Mouse (Mus musculus): ENCODE measurements around the gene Megf9. TPM values are rescaled to one million over a fixed set of nuclear protein-coding genes. Genes with fewer than 3 reads are reported as not detected.

Gene Megf9
- total RNA-seq, 2 experiments from 2014 or later: 31.7 to 35.9 TPM

GRCm38 (mm10) chr4:70528622-70529021, 6.2 kb downstream of the Megf9 start:
- no peak for DNase-seq (ENCODE audit: low spot score in 2 of 2)

GRCm38 (mm10) chr4:70523346-70523745, 11.4 kb downstream of the Megf9 start:
- no peak for DNase-seq (ENCODE audit: low spot score in 2 of 2)

DNA sequence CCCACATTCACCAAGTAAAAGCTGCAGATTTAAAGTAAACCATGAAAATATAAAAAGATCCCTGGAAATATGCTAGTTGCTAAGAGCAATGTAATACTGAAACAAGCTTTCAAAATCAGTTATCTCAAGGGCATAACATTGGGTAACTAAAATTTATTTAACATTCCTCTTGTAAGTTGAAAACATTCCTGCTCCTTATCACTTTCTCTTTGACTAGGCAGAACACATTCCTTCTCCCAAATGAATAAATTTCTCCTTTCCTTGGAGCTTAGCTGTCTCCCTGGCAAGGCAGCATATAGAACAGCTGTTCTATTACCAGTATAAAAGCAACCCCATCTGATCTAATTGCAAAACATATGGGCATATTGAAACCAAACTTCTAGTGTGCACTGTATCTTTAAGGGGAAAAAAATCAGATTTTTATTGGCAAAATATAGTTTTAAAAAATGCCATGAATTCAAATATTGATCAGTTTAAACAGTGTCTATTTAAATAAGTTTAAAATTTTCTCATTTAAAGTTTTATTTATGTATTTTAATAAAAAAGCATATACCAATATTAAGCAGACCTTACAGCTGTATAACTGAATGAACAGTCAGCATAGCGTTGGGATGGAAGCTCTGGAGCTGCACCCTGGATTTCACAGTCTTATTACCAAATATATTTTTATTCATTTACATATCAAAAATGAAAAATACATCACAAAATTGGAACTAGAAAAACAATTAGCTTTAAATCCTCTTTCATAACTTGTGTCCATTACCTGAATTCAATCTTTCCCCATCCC, 13.1 kb downstream of the Megf9 start:
- DNase-seq (ENCODE audit: low spot score in 2 of 2): no peak

- DNase-seq (ENCODE audit: low spot score in 2 of 2): no peak
Measured at GRCm38 (mm10) chr4:70517646-70518045, 17.1 kb downstream of the Megf9 start.

- no peak for DNase-seq (ENCODE audit: low spot score in 2 of 2)
Measured at GRCm38 (mm10) chr4:70516289-70516688, 18.5 kb downstream of the Megf9 start.

- no peak for DNase-seq (ENCODE audit: low spot score in 2 of 2)
Measured at GRCm38 (mm10) chr4:70515514-70515913, 19.3 kb downstream of the Megf9 start.

GRCm38 (mm10) chr4:70509987-70510386, 24.8 kb downstream of the Megf9 start:
- DNase-seq (ENCODE audit: low spot score in 2 of 2): no peak

DNA sequence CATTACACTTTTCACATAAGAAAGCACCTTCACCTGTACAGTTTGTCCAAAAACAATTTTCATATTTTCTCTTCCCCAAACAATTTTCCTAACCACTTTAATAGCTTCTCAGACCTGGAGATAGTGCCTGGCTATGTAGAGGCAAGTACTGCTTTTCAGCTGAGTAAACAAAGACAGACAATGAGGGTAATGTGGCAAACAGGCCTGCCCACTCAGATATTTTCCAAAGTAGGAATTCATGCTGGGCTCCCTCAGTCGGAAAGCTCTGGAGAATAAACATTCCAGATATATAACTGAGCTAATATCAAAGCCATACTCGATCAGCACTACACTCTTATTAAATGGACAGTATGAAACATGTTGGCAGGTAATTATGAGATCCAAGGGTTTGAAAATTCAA, 25.2 kb downstream of the Megf9 start:
- no peak for DNase-seq (ENCODE audit: low spot score in 2 of 2)

GRCm38 (mm10) chr4:70508207-70508606, 26.6 kb downstream of the Megf9 start:
- no peak for DNase-seq (ENCODE audit: low spot score in 2 of 2)

GRCm38 (mm10) chr4:70505951-70506350, 28.8 kb downstream of the Megf9 start:
- no peak for DNase-seq (ENCODE audit: low spot score in 2 of 2)

DNA sequence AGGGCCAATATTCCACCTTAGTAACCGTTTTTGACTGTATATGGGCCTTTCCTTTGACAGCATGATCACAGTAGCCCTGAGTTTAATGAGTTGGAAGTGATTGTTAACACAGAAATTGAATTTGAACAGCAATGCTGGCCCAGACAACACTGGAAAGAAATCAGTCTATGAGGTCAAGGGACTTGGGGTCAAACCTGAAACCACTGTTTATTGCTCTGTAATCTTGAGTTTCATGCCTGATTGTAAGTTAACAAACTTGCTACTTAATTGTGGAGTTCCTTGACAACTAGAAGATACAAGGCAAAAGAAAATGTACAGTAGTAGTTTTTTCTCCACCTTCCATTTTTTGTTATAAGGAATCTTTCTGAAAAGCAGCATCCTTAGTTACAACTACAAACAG, 31.0 kb downstream of the Megf9 start:
- no peak for DNase-seq (ENCODE audit: low spot score in 2 of 2)

DNA sequence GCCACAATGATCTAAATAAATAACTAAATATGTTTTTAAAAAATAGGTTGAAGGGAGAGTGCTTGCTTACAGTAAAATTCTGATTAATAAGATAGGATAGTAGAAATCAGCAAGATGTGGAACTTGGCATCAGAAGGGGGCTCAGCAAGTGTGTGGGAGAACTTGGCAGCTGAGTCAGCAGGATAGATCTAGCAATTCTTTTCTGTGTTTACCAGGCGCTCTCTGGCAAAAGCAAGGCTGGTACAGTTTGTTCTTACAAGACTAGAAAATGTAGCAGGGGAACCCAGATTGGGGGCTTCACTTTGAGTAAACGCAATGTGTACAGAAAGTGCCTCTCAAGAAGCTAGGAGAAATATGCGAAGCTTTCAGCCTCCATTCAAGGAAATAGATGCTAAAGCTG, 35.5 kb downstream of the Megf9 start:
- no peak for DNase-seq (ENCODE audit: low spot score in 2 of 2)

GRCm38 (mm10) chr4:70496978-70497377, 37.8 kb downstream of the Megf9 start:
- no peak for DNase-seq (ENCODE audit: low spot score in 2 of 2)

- no peak for DNase-seq (ENCODE audit: low spot score in 2 of 2)
Measured at GRCm38 (mm10) chr4:70489792-70490191, 45.0 kb downstream of the Megf9 start.

DNA sequence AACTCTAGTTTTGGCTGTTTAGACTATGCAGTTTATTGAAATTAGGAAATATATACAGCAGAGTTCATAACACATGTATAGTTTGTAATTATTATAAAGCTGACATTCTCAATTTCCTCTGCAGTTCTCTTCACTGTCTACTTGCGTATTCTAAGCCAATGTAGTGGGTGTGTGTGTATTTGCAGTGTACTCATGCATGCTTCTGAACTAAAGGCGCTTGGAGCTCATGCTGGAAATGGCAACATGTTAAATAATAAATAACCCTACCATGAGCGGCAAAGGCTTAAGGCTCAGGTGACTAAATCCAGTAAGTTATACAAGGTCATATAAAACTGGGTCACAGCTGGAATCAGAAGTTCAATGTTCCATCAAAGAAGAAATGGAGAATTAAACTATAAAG, 46.4 kb downstream of the Megf9 start:
- no peak for DNase-seq (ENCODE audit: low spot score in 2 of 2)

GRCm38 (mm10) chr4:70484134-70484533, 50.7 kb downstream of the Megf9 start:
- no peak for DNase-seq (ENCODE audit: low spot score in 2 of 2)

DNA sequence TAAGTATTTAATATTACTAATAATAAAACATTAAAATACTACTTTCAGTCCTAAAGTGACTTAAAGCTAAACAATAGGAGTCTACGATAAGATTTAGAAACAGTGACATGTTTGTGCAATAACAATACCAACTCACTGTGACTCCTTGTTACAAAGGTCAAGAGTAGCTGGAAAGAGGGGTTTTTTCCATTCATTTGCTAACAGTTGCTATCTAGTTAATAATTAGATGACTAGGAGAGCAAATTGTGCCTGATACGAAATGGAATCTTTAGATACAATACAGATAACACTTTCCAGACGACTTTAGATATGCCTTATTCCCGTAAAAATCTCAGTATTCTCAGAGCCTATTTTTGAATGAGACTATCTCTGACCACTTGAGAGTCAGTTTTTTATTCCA, 52.9 kb downstream of the Megf9 start:
- no peak for DNase-seq (ENCODE audit: low spot score in 2 of 2)

GRCm38 (mm10) chr4:70471398-70471797, 63.4 kb downstream of the Megf9 start:
- DNase-seq (ENCODE audit: low spot score in 2 of 2): no peak

DNA sequence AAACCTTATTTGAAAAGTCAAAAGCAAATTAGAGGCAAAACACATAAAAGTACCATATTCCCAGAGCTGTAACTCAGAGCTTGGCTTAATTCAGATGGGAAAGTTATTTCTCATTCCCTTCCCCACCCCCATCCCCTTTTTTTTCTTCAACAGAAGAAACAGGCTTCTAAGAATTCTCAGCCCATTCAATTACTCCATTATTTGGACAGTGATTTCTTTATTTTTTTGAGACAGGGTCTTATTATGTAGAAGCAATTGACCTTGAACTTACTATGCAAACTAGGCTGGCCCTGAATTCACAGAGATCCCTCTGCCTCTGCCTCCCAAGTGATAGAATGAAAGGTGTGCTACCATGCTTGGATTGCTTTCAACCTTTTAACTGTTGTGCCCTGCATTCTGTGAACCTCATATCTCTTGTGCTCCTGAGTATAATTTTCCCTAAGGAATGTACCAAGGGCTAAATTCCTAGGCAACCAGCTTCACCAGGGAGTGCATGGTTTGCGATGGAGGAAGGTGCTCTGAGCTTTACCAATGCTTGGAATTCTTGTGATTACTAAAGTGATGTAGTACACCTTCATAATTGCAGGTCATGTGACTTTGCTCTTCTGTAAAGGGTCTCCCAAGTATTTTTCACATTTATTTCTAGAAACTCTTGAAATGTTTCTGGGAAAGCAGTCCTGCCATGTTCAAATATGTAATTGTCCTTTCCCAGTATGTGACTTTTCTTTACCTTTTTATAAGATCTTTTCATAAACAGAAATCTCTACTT, 68.7 kb downstream of the Megf9 start:
- DNase-seq (ENCODE audit: low spot score in 2 of 2): no peak

- DNase-seq (ENCODE audit: low spot score in 2 of 2): no peak
Measured at GRCm38 (mm10) chr4:70463302-70463701, 71.5 kb downstream of the Megf9 start.

DNA sequence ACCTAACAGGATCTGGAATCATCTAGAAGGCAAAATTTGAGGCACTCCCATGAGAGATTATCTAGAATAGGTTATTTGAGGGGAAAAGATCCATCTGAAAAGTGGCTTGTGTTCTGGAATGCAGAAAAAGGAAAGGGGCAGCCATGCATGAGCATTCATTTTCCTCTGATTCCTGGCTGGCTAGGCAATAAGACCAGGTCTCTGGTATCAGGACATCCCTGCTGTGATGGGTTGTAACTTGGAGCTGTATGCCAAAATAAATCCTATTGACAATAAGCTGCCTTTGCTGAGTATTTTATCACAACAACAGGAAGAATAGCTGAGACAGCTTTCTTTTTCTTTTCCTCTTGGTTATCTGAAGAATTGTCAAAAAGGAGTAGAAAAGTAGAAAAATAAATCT, 73.4 kb downstream of the Megf9 start:
- no peak for DNase-seq (ENCODE audit: low spot score in 2 of 2)

- no peak for DNase-seq (ENCODE audit: low spot score in 2 of 2)
Measured at GRCm38 (mm10) chr4:70452161-70452560, 82.6 kb downstream of the Megf9 start.

- DNase-seq (ENCODE audit: low spot score in 2 of 2): no peak
Measured at GRCm38 (mm10) chr4:70451750-70452149, 83.0 kb downstream of the Megf9 start.
